Mouse (Mus musculus): ENCODE measurements at regions not wholly inside any gene's neighbourhood (a gene's known extent, or its start where the extent isn't known, plus 50 kb on each side); places are given as distances from the start of the nearest gene placed in this dataset.

DNA sequence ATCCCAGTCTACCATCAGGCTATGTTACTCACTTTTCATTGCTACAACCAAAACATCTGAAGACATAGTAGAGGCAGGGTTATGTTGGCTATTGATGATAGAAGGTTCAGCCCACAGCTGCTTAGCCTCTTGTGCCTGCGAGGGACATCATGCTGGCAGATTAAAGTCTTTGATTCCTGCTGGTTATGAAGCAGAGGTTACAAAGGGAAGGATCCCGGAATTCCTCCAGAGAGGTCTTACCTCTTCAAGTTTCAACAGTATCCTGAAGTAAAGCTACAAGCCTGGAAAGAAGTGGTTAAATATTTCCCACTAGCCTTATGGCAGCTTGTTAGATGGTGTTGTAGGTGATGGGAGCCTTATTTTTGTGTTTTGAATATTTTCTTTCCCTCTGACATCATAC is 58.6 kb upstream of the Shb start:
- no peak for DNase-seq (ENCODE audit: low spot score in 2 of 2)

DNA sequence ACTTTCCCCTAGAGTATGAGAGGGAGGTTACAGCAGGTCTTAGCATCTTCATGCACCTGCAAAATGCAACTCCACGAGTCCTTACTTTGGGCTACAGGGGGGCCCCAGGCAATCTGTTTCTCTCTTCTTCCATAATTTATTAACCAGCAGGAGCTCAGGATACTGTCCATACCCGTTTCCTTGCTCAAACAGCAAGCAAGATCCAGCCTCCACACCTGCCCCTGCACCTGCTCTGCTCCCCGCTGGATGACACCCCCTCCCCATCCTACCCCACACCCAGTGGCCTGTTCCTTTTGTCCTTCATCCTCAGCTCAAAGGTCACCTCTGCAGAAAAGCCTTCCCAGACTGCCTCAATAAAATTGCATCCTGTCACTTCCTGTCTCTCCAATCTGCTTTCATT is 56.1 kb upstream of the Shb start:
- DNase-seq (ENCODE audit: low spot score in 2 of 2): no peak

- DNase-seq (ENCODE audit: low spot score in 2 of 2): no peak
Measured at GRCm38 (mm10) chr4:45587202-45587601, 54.9 kb upstream of the Shb start.

GRCm38 (mm10) chr4:45586310-45586709 is 54.0 kb upstream of the Shb start:
- no peak for DNase-seq (ENCODE audit: low spot score in 2 of 2)

DNA sequence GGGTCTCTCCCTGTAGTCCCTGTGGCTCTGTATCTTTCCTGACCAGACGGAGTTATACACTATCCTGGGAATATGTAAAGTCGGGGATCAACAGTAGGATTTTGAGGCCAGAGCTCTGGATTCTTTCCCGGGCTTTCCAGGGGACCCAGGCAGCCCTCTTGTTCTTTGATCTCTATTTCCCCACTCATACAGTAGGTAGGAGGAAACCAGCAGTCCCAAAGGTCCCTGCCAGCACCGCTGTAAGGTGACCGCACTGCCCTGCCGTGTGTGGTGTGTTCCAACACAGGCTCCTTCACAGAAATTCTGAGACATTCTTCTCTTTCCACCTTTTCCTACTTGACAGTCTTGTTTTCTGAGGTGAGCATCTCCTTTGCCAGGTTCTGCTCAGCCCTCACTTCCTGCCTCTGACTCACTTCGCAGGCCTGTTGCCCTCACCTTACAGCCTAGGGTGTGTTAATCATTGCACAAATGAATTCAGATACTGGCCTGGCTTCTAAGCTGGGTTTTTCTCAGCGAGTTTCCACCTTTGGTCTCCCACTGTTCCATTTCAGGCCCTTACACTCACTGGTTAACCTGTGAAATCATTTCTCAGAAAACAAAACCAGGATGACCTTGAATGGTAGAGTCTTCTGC is 53.0 kb upstream of the Shb start:
- DNase-seq (ENCODE audit: low spot score in 2 of 2): no peak

DNA sequence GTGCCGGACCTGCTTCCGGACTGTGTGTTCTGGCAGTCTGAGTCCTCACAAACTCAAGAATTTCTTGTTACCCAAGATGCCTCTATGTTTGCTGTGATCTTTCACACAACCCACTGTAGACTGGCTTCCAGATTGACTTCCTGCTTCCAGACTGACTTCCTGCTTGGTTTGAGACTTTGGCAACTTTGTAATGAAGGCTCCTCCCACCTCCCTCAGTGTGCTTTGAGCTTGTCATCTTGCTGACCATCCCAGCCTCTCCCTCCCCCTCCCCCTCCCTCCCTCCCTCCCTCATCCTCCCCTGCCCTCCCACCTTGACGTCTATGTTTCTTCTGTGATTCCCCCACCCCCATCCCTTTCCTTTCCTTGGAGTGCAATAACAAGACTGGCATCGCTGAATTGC is 51.7 kb upstream of the Shb start:
- no peak for DNase-seq (ENCODE audit: low spot score in 2 of 2)

GRCm38 (mm10) chr4:45582496-45582895 is 50.2 kb upstream of the Shb start:
- no peak for DNase-seq (ENCODE audit: low spot score in 2 of 2)
